Mouse (Mus musculus) testis, adult 2 months (tissue): Measurements from ENCODE around the gene Clic3.

ENCODE experiments used
- CTCF ChIP-seq: fragments of 200-500 bp; IDR thresholded peaks from 2 replicates; pipeline ENCODE4 v1.5.1; 2012; ENCODE audit warnings: low read depth, mild to moderate bottlenecking, inconsistent platforms, low read length, moderate library complexity; ENCODE audit not compliant: control insufficient read depth, insufficient read depth, insufficient replicate concordance
- POLR2A ChIP-seq: fragments of 200-500 bp; IDR thresholded peaks from 2 replicates; pipeline ENCODE4 v1.6.1; 2012; ENCODE audit warnings: low read depth, mild to moderate bottlenecking, inconsistent platforms, low read length, moderate library complexity; ENCODE audit not compliant: control insufficient read depth

GRCm38 (mm10) chr2:25430395-25431233 lies 26.0 kb upstream of the Clic3 start:
- TF ChIP-seq CTCF (no peak), POLR2A (no peak)
